Mouse (Mus musculus): ENCODE measurements around the gene Klf3. TPM values are rescaled to one million over a fixed set of nuclear protein-coding genes. Genes with fewer than 3 reads are reported as not detected.

Klf3 gene
- polyA plus RNA-seq (2015; fragmentation: Nextera tagmentation; extraction: Ambion mirVana): 49.8 TPM in 2 replicates

DNA sequence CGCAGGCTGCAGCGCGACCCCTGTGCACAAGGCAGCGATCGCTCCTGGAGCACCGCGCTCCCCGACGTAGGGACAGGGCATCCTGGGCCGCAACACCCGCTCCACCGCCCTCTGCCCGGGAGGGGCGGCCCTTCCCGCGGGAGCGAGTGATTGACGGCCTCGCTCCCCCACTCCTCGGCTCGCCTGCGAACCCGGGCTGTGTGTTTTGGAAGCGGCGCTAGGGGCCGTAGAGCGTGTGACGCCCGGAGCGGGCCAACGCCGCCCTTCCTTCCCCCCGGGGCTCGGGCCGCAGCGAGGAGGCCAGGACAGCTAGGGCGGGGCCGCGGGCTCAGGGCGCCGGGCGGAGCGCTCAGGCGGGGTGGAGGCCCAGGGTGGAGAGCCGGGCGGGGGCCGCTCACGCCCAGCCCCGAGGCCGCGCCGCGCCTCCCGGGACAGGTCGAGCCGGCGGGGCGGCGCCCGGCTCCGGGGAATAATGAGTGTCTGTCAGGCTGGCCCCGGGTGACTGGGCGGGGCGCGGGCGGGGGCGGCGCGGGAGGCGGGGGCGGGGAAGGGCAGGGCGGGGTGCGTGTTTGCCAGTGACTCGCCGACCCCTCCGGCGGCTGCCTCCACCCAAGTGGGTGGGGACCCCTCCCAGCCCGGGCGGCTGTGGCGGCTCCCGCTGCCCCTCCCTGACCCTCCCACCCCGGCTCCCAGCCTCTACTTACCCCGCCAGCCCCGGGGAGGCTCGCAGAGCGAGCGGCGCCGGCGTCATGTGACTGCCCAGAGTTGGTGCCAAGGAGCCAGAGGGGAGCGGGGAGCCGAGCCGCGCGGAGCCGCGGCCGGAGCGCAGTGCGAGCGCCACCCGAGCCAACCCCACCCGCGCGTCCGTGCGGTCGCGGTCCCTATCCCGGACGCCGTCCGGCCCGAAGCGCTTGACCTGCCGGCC lies at the start of gene Klf3:
TSS of gene Klf3 (plus strand) at position 594 of the 925 bp plus-strand sequence.
- Histone ChIP-seq H3K4me1 (peaks cover 39% of the 10 kb centered on the region), H3K36me3 (no peaks in the 10 kb centered on the region; the same call in 1 of the 2 replicates), H3K27ac (replicated peaks) (peak within 1 kb of the TSS; percentile 99), H3K4me3 (peak within 1 kb of the TSS; percentile 80), H3K27me3 (replicated peaks) (no peaks in the 10 kb centered on the region), H3K9ac (peak within 1 kb of the TSS; percentile 97), H3K4me2 (peak within 1 kb of the TSS; percentile 89), H3K9me3 (peaks cover 9% of the 10 kb centered on the region)
- peak; percentile 93 for ATAC-seq (ENCODE audit: extremely low read depth, insufficient number of reproducible peaks, low FRiP score, low TSS enrichment)
- 1% methylated on average over 76 of the region's 116 CpGs for WGBS

DNA sequence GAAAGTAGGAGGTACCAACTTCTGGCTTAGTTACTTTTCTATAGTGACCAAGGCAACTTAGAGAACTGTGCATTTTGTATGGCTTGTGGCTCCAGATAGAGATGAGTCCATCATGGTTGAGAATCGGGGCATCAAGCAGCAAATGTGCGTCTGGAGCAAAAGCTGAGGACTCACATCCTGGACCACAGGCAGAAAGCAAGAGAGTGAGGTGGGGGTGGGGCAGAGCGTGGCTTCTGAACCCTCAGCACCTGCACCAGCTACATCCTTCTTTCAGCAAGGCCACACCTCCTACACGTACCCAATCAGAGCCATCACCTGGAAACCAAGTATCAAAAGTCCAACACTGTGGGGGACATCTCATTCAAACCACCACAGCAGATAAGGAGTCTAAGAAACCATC lies 40.9 kb upstream of the Klf3 start:
- 82% methylated on average over 4 of the region's 4 CpGs for WGBS
- H3K9ac ChIP-seq: no peak overlapping the region
- no peak overlapping the region for H3K4me2 ChIP-seq
- no peak overlapping the region for H3K4me3 ChIP-seq
- H3K9me3 ChIP-seq: peaks cover 9% of the 10 kb centered on the region
- no peaks in the 10 kb centered on the region for H3K4me1 ChIP-seq
- H3K27ac ChIP-seq (replicated peaks): no peak overlapping the region
- no peaks in the 10 kb centered on the region for H3K27me3 ChIP-seq (replicated peaks)
- no peaks in the 10 kb centered on the region for H3K36me3 ChIP-seq
- no peak for ATAC-seq (ENCODE audit: extremely low read depth, insufficient number of reproducible peaks, low FRiP score, low TSS enrichment)

GRCm38 (mm10) chr5:64764452-64764851 lies 38.7 kb upstream of the Klf3 start:
- Histone ChIP-seq H3K4me3 (no peak overlapping the region), H3K4me2 (no peak overlapping the region), H3K9ac (no peak overlapping the region), H3K4me1 (no peaks in the 10 kb centered on the region), H3K36me3 (no peaks in the 10 kb centered on the region), H3K27ac (replicated peaks) (no peak overlapping the region), H3K9me3 (peaks cover 23% of the 10 kb centered on the region), H3K27me3 (replicated peaks) (no peaks in the 10 kb centered on the region)
- no peak for ATAC-seq (ENCODE audit: extremely low read depth, insufficient number of reproducible peaks, low FRiP score, low TSS enrichment)

- ATAC-seq (ENCODE audit: extremely low read depth, insufficient number of reproducible peaks, low FRiP score, low TSS enrichment): no peak
- peaks cover 23% of the 10 kb centered on the region for H3K9me3 ChIP-seq
- no peak overlapping the region for H3K27ac ChIP-seq (replicated peaks)
- no peaks in the 10 kb centered on the region for H3K36me3 ChIP-seq
- H3K4me3 ChIP-seq: no peak overlapping the region
- H3K9ac ChIP-seq: no peak overlapping the region
- H3K27me3 ChIP-seq (replicated peaks): no peaks in the 10 kb centered on the region
- 83% methylated on average over 1 of the region's 1 CpGs for WGBS
- H3K4me1 ChIP-seq: no peaks in the 10 kb centered on the region
- H3K4me2 ChIP-seq: no peak overlapping the region
Measured at GRCm38 (mm10) chr5:64765765-64766164, 37.4 kb upstream of the Klf3 start.

DNA sequence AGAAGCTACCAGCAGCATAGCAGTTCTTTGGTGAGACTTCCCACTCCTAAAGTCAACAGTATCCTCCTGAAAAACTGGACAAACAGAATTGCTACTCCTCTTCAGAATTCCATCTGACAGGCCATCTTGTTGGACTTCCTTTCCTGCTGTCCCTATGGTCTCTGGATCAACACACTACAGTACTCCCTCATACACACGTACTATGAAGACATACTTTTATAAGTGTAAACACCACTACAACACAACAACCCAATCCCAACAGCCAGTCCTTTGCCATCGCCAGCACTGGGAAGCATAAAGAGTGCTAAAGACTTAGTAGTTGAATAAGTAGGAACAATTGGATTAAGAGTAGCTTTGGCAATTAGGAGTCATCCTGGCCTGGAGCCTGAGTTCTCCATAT lies 36.6 kb upstream of the Klf3 start:
- Histone ChIP-seq H3K4me2 (no peak overlapping the region), H3K9me3 (peaks cover 23% of the 10 kb centered on the region), H3K4me1 (no peaks in the 10 kb centered on the region), H3K4me3 (no peak overlapping the region), H3K27me3 (replicated peaks) (no peaks in the 10 kb centered on the region), H3K36me3 (no peaks in the 10 kb centered on the region), H3K9ac (no peak overlapping the region), H3K27ac (replicated peaks) (no peak overlapping the region)
- ATAC-seq (ENCODE audit: extremely low read depth, insufficient number of reproducible peaks, low FRiP score, low TSS enrichment): no peak
- 86% methylated on average over 2 of the region's 2 CpGs for WGBS

GRCm38 (mm10) chr5:64771619-64772018 lies 31.6 kb upstream of the Klf3 start:
- 85% methylated on average over 2 of the region's 2 CpGs for WGBS

DNA sequence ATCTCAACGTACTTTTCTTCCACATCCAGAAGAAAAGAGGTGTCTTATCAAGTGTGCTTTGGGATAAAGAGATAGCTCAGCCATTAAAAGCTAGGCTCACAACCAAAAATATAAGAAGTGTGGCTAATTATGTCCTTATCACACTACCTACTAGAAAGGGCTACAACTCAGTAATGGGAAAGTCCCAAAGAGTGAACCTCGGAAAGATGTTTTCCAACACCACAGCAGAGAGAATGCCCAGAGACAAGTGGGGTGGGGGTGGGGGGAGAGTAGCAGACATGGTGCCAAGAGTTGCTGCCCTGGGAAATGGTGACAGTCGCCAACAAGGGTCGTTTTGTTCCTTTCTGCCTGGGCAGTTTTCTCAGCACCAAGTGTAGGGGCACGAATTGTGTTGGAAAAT lies 25.0 kb upstream of the Klf3 start:
- no peaks in the 10 kb centered on the region for H3K4me1 ChIP-seq
- no peaks in the 10 kb centered on the region for H3K9me3 ChIP-seq
- H3K27me3 ChIP-seq (replicated peaks): no peaks in the 10 kb centered on the region
- WGBS: 65% methylated on average over 5 of the region's 5 CpGs
- H3K36me3 ChIP-seq: no peaks in the 10 kb centered on the region
- H3K4me3 ChIP-seq: no peak overlapping the region
- no peak for ATAC-seq (ENCODE audit: extremely low read depth, insufficient number of reproducible peaks, low FRiP score, low TSS enrichment)
- H3K9ac ChIP-seq: no peak overlapping the region
- no peak overlapping the region for H3K27ac ChIP-seq (replicated peaks)
- no peak overlapping the region for H3K4me2 ChIP-seq

More at GRCm38 (mm10) chr5:64771619-64772018, 31.6 kb upstream of the Klf3 start:
- Histone ChIP-seq H3K9me3 (peaks cover 15% of the 10 kb centered on the region), H3K4me3 (no peak overlapping the region), H3K36me3 (no peaks in the 10 kb centered on the region), H3K27ac (replicated peaks) (no peak overlapping the region), H3K9ac (no peak overlapping the region), H3K4me1 (no peaks in the 10 kb centered on the region), H3K4me2 (no peak overlapping the region), H3K27me3 (replicated peaks) (no peaks in the 10 kb centered on the region)
- ATAC-seq (ENCODE audit: extremely low read depth, insufficient number of reproducible peaks, low FRiP score, low TSS enrichment): no peak

- Histone ChIP-seq H3K4me2 (no peak overlapping the region), H3K9me3 (no peaks in the 10 kb centered on the region), H3K27ac (replicated peaks) (no peak overlapping the region), H3K4me1 (no peaks in the 10 kb centered on the region), H3K36me3 (no peaks in the 10 kb centered on the region), H3K27me3 (replicated peaks) (no peaks in the 10 kb centered on the region), H3K9ac (no peak overlapping the region), H3K4me3 (no peak overlapping the region)
- ATAC-seq (ENCODE audit: extremely low read depth, insufficient number of reproducible peaks, low FRiP score, low TSS enrichment): no peak
- 66% methylated on average over 2 of the region's 2 CpGs for WGBS
Measured at GRCm38 (mm10) chr5:64779285-64779684, 23.9 kb upstream of the Klf3 start.

DNA sequence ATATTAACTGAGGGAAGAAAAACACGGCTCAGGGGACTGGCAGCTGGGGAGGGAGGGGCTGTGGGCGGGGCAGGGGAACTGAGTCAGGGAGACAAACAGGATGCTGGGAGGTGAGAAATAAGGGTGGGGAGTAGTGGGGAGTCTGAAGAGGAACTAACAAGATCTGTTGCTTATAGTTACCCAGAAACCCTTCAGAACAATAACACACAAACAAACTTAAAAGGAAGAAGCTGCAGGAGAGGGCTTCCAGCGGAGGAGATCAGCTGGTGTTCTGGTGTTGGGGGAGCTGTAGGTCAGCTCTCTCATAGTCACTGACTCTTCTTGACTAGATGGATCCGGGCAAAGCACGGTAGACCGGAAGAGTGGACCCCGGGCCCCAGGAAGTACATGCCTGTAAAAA lies 22.4 kb upstream of the Klf3 start:
- ATAC-seq (ENCODE audit: extremely low read depth, insufficient number of reproducible peaks, low FRiP score, low TSS enrichment): no peak
- no peak overlapping the region for H3K9ac ChIP-seq
- WGBS: 65% methylated on average over 7 of the region's 7 CpGs

DNA sequence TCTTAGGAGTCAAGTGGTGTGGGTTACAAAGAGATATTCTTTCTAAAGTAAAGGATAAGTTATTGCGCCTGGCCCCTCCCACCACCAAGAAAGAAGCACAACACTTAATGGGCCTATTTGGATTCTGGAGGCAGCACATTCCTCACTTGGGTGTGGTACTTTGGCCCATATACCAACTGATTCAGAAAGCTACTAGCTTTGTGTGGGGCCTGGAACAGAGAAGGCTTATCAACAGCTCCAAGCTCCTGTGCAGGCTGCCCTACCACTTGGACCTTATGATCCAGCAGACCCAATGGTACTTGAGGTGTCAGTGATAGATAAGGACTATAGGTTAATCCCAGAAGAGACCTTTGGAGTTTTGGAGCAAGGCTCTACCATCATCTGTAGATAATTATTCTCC lies 15.0 kb upstream of the Klf3 start:
- no peak for ATAC-seq (ENCODE audit: extremely low read depth, insufficient number of reproducible peaks, low FRiP score, low TSS enrichment)
- 90% methylated on average over 1 of the region's 1 CpGs for WGBS

More for the DNA sequence above, 22.4 kb upstream of the Klf3 start:
- H3K27me3 ChIP-seq (replicated peaks): no peaks in the 10 kb centered on the region
- no peak overlapping the region for H3K4me2 ChIP-seq
- H3K9me3 ChIP-seq: no peaks in the 10 kb centered on the region
- H3K27ac ChIP-seq (replicated peaks): no peak overlapping the region
- H3K4me1 ChIP-seq: no peaks in the 10 kb centered on the region
- H3K4me3 ChIP-seq: no peak overlapping the region
- H3K36me3 ChIP-seq: no peaks in the 10 kb centered on the region

DNA sequence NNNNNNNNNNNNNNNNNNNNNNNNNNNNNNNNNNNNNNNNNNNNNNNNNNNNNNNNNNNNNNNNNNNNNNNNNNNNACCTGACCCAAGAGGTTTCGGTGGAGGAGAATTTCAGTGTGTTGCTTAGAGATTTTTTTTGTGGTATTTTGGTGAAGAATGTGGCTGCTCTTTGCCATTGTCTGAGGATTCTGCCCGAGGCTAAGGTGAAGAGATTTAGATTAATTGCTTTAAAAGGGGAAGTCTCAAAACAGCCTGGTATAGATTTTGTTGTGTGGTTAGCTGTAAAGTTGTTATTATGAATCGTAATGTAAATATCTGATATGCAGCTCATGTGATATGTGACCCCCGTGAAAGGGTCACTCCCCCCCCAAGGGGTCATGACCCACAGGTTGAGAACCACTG lies 5.0 kb upstream of the Klf3 start:
- Histone ChIP-seq H3K27ac (replicated peaks) (no peak overlapping the region), H3K4me2 (no peak overlapping the region), H3K4me1 (peaks cover 7% of the 10 kb centered on the region), H3K36me3 (no peaks in the 10 kb centered on the region; the same call in 1 of the 2 replicates), H3K9ac (no peak overlapping the region), H3K4me3 (no peak overlapping the region), H3K27me3 (replicated peaks) (no peaks in the 10 kb centered on the region), H3K9me3 (peaks cover 19% of the 10 kb centered on the region)
- ATAC-seq (ENCODE audit: extremely low read depth, insufficient number of reproducible peaks, low FRiP score, low TSS enrichment): no peak
- WGBS: 75% methylated on average over 4 of the region's 4 CpGs

More for the DNA sequence above, 15.0 kb upstream of the Klf3 start:
- H3K27ac ChIP-seq (replicated peaks): no peak overlapping the region
- H3K27me3 ChIP-seq (replicated peaks): no peaks in the 10 kb centered on the region
- no peaks in the 10 kb centered on the region for H3K36me3 ChIP-seq
- H3K9ac ChIP-seq: no peak overlapping the region
- no peak overlapping the region for H3K4me2 ChIP-seq
- H3K4me3 ChIP-seq: no peak overlapping the region
- H3K9me3 ChIP-seq: no peaks in the 10 kb centered on the region
- no peaks in the 10 kb centered on the region for H3K4me1 ChIP-seq

DNA sequence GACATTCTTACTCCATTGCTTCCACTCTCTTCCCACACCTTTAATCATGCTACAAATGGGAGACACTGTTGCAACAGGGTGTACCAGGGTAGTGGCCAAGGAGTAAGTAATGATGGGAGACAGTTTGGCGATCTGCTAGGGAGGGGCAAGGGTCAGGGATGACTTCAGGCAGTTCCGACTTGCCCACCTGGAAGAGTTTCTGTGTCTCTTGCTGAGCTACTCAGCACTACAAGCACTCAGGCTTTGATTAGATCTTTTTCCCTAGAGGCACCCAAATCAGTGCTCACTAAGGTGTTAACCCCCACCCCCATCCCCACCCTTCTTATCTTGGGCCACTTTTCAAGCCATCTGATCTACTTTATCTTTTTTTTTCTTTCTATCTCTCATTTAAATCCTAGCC lies 1.6 kb upstream of the Klf3 start:
- Histone ChIP-seq H3K4me2 (peak overlapping the region; percentile 89), H3K4me1 (peaks cover 24% of the 10 kb centered on the region), H3K27me3 (replicated peaks) (no peaks in the 10 kb centered on the region), H3K9me3 (peaks cover 9% of the 10 kb centered on the region), H3K36me3 (no peaks in the 10 kb centered on the region; the same call in 1 of the 2 replicates), H3K4me3 (no peak overlapping the region), H3K9ac (no peak overlapping the region), H3K27ac (replicated peaks) (no peak overlapping the region)
- no peak for ATAC-seq (ENCODE audit: extremely low read depth, insufficient number of reproducible peaks, low FRiP score, low TSS enrichment)
- WGBS: 66% methylated on average over 2 of the region's 2 CpGs

Measured in heart, embryonic 13.5 days (tissue).